Mouse (Mus musculus): Measurements from ENCODE around the gene Serp1.
A peak's percentile ranks its signal among the peaks of the same experiment; 100 is the strongest.

Gene Serp1

DNA sequence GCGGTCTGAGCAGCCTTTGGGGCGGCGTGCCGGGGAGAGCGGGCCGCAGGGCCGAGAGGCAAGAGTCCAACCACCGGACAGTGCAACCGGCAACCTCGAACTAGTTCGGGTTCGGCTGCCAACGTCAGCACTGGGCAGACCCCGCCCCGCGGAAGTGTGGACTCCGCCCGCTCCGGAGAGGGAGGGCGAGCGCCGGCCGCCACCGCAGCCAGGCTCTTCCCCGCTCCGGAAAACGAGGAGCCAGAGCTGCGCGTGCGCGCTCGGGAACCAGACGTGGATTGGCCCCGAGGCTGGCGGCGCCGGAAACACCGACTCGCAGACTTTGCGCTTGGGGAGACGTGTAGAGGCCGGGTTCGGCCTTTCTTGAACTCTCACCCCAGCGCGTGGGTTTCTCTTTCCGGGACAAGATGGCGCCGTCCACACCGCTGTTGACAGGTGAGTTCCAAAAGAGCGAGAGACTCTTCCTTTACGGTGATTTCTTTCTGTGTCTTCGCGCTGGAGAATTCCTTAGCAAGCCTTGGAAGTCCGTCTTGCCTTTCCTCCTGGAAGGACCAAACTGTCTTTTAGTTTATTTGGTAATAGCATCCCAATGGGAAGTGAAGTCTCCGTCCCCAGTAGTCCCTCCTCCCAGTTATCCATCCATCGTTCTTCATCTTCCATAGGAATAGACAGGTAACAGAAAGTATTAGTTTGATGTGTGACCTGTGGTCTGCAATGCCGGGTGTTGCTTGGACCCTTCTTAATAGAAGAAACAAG is at the start of gene Serp1, which contains the start of gene Eif2a:
TSS of gene Serp1 (minus strand) at position 241 of the 756 bp plus-strand sequence.
TSS of gene Eif2a (plus strand) at position 170 of the 756 bp plus-strand sequence.
- DNase-seq = peak; percentile 97 to 99

- no peak for DNase-seq
These were observed 45.1 kb upstream of the Serp1 start for GRCm38 (mm10) chr3:58570821-58571220.

- no peak for DNase-seq
These were observed 35.7 kb upstream of the Serp1 start for GRCm38 (mm10) chr3:58561437-58561836.

GRCm38 (mm10) chr3:58559887-58560286 is 34.2 kb upstream of the Serp1 start:
- no peak for DNase-seq

DNA sequence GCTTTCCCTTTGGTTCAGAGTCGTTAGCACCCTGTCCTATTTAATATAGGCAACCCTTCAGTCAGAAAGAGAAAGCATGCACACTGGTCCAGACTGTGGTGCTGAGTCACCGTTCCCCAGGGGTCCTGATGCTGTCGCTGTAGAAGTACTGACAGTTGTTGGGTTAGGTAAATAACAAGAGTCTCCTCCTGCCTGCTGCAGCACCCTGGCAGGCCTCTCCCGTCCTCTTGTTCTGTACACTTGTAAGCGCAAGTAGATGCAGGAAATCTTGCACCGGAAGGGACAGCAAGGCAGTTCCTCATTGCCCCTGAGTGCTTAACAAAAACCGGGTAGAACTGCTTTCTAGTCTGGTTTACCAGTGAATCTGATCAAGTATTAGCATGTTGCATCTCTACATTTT is 31.0 kb upstream of the Serp1 start:
- no peak for DNase-seq

GRCm38 (mm10) chr3:58552001-58552811 is 26.5 kb upstream of the Serp1 start:
- no peak for DNase-seq

- no peak for DNase-seq
These were observed 10.9 kb upstream of the Serp1 start for GRCm38 (mm10) chr3:58536573-58536972.

DNA sequence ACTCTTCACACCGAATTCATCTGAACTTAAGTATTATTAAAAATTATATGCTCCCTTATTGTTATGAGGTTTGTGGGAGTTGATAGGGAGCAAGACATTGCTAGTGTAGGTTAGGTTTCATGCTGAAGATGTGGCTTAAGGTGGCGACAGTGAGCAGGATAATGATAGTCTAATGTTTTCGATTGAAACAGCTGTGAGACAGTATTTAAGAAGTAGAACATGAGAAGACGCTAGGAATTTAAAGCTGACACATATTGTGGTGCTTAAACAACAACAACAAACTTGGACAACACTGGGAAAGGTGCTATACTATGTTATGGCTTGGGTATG is 681 bp upstream of the Serp1 start:
- no peak for DNase-seq

DNA sequence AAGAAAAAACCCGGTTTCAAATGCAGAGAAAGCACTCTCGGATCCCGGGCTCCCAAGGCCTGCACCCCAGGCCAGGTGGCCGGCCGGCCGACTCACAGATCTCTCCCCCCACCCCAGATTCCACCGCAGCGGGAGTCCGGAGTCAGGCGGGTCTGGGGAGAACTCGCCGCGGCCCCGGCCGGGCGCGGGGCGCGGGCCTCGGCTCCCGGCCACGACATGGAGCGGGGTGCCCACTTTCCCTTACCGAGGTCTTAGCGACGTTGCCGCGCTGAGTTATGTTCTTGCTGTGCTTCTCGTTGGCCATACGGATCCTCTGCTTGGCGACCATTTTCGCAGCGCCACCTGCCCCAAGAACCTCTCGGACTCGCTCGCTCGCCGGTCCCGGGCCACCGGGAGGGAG is 526 bp downstream of the Serp1 start:
- DNase-seq = peak; percentile 77 to 78

DNA sequence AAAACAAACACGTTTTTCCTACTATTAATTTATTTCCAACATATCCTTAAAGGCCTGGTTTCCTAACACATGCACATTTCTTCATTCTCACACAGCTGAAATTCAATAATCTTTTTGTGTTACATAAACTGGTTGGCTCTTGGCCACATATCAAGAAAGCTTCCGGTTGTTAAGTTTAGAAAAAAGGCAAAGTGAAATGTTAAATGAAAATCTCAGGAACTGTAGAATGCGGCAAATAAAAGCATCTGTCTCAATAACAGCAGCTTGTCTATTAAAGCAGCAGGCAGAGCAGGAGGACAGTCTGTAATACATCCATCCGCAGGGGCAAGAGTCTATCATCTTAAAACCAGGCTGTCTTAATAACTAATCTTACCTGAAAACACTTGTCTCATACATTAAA is 1.4 kb downstream of the Serp1 start:
- DNase-seq = peak in 1 of 2 experiments; percentile 6

DNA sequence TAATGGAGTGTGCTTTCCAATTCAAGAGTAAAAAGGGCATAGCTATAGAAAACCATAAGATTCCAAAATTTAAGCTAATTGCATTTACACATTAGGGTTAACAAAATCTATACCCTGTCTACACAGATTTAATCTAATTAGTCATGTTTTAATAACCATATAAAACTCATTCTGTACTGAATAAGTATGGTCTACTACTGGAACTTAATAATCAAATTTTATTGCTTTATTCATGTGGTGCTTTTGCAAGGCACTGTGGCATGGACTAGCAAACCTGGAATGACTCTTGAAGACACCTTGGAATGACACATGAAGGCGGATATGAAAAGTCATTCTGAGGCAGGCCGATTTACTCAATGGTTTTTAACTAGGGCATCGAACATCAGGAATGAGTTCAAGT is 2.3 kb downstream of the Serp1 start:
- no peak for DNase-seq

- DNase-seq = no peak
These were observed 4.3 kb downstream of the Serp1 start for GRCm38 (mm10) chr3:58521361-58521760.

GRCm38 (mm10) chr3:58520286-58520685 is 5.4 kb downstream of the Serp1 start:
- no peak for DNase-seq

GRCm38 (mm10) chr3:58519536-58519935 is 6.2 kb downstream of the Serp1 start:
- peak in 1 of 2 experiments; percentile 6 for DNase-seq

DNA sequence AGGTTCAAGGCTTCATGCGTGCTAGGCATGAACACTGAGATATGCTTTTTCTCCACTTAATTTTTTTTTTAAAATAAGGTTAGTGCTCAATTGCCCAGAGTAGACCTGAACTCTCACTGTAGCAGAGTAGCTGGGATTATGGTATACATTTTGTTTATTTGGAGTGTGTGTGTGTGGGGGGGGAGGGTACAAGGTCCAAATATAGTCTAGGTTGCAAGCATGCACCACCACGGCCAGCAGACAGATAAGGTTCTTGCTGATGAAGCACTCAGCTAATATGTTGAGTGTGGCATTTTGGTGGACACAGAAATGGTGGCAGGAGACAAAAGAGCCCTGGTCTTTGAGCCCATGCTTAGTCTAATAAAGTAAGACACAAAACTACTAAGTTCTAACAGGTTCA is 6.7 kb downstream of the Serp1 start:
- DNase-seq = no peak

GRCm38 (mm10) chr3:58517800-58518199 is 7.9 kb downstream of the Serp1 start:
- no peak for DNase-seq

DNA sequence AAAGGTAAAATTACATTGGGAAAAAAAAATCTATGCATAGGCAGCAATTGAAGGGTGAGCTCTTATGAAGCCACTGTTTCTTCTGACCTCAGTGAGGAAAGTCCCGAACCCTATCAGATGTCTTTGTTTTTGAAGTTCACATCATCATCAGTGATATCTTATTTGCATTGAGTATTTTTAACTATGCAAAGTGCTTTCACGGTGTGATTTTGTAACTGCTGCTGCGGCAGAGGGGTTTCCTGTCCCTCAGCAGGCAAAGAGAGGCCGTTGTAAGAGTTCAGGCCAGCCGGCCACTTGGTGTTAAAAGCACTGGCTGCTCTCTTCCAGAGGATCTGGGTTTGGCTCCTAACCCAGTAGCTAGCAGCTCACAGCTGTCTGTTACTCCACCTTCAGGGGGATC is 8.4 kb downstream of the Serp1 start:
- no peak for DNase-seq

GRCm38 (mm10) chr3:58516602-58516976 is 9.1 kb downstream of the Serp1 start:
- DNase-seq = no peak

DNA sequence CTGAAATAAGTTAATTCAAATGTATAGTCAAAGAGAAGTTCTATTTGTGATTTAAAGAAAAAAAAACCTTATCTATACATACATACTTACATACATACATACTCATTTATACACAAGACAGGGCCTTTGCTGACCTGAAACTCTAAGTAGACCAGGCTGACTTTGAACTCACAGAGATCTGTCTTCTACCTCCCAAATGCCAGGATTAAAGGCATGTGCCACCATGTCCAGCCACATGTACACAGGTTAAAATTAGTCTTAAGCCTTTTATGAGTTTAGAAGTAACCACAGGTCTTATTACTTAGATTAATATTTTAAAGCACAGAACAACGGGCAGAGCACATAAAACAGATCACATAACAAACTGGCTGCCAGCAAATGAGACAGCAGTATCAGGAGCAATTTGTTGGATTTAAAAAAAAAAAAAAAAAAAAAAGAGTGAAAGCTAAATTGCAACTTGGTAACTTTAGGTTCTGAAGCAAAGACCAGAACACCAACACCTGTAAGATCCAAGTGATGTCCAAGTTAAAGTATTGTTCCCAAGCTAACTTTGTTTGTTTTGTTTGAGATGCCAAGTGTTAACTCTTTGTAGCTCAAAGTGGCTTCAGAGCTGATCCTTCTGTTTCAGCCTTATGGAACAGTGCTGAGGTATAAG is 9.6 kb downstream of the Serp1 start:
- DNase-seq = no peak

DNA sequence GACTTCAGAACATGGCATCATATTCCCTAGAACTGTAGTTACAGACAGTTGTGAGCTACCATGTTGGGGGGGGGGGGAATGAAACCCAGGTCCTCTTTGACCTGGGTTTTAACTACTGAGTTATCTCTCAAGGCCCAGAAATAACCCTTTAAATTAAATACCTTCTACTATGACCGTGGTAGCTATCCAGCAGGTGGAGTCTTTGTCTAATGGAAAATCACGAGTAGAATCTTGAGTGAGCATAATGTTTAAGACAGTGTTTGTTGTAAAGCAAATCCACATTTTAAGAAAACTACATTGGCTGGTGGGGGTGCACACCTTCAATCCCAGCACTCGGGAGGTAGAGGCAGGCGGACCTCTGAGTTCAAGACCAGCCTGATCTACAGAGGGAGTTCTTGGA is 12.2 kb downstream of the Serp1 start:
- no peak for DNase-seq

DNA sequence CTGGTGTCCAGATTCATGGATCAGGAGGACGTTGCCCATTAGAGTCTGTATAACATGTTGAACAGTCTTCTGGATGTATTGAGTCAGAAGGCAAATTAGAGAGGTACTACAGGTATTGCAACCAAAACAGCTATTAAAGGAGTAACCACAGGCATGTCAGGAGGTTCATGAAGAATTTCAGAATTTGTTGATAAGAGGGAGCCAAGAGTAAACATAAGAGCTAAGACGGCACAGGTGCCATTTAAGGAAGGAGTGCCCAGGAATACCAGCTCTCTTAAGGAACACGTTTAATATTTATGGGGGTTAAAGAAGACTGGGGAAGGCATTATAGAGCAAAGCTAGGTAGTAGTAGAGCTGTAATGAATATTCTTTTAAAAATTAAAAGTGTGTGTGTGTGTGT is 13.0 kb downstream of the Serp1 start:
- no peak for DNase-seq

- DNase-seq = no peak
These were observed 14.1 kb downstream of the Serp1 start for GRCm38 (mm10) chr3:58511581-58511980.

DNA sequence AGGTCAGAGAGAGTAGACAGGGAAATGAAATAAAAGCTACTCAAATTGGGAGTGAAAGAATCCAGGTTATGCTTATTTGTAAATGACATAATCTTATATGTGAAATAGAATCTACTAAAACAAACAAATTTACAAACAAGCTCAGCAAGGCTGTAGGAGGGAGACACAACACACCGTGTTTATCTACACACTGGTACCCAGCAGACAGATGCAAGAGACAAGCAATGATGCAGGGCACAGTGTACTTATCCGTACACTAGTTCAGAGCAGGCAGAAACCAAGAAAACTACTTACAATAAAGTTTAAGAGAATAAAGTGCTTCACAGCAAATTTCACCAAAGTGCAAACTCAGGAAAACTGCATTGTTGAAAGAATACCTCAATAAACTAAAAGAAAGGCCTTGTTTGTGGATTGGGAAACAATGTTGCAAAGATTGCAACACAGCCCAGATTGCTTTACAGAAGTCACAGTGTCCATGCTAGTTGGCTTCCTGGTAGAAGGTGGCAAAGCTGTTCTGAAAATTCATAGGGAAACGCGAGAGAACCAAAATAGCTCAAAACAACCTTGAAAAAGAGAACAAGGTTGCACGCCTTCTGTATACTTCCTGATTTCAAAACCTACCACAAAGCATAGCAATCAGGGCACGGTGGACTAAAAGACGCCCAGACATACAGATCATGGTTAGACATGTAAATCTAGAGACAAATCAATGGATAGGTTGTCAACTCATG is 17.5 kb downstream of the Serp1 start:
- no peak for DNase-seq
